Mouse (Mus musculus): ENCODE data around the gene Fnbp1. TPM values are rescaled to one million over a fixed set of nuclear protein-coding genes. Genes with fewer than 3 reads are reported as not detected.
A peak's percentile ranks its signal among the peaks of the same experiment; 100 is the strongest.

The Fnbp1 gene
- polyA plus RNA-seq, 1 experiment = 126 TPM

DNA sequence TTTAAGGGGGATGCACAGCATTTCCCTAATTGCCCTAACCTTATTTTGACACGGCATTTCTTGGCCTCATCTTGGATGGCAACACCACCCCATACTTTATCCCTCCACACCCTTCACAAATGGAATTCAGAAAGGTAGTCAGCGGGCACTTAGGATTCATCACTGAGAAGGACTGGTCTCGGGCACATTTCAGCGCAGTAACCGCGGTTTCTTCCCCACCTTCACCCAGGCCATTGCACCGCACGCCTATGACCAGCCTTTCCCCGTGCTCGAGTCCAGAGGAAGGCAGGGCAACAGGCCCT is 1.1 kb downstream of the Fnbp1 start:
- Histone ChIP-seq H3K4me1 (ENCODE audit: control insufficient read depth, insufficient read depth, low read length) (peaks cover 2% of the 10 kb centered on the region; the same call in 1 of the 2 replicates), H3K4me3 (ENCODE audit: insufficient read depth, low read length) (peak overlapping the region; percentile 97), H3K27ac (ENCODE audit: insufficient read depth, low read length) (no peak overlapping the region)
- TF ChIP-seq CTCF (IDR thresholded peaks at IDR 0.05; ENCODE audit: extremely low read depth, insufficient read depth, low read length) = no peak
- TF ChIP-seq POLR2A (IDR thresholded peaks at IDR 0.05; ENCODE audit: extremely low read depth, insufficient read depth, low read length) = no peak

DNA sequence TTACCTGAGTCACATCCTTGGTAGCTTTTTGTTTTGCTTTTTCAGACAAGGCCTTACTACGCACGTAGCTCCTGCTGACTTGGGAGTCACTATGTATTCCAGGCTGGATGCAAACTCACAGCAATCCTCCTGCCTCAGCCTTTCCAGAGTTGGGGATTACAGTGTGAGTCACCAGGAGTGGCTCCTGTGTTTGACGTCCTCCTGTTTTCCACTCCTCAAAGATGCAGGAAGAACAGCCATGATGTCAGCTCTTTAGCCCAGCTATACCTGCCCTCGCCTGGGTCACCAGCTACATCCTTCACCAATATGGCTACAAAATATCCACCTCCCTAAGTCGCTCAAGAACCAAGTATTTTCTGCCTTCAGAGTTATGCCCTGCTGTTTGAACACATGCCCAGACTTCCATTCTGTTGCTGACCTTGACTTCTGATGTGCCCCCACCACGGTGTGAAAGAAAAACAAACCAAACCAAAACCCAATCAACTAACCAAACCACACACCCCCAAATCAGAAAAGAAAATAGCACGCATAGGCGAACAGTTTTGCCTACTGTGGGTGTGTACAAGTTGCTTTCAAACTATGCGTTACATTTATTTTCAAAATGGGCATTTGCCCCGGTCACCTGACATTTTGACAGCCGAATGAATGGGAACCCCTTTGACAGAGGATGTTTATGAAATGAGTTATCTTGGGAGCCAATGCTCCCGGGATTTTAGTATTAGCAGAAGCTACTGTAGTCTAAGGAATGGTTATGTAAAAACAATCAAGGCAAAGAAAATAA is 1.6 kb downstream of the Fnbp1 start:
- TF ChIP-seq CTCF (IDR thresholded peaks at IDR 0.05; ENCODE audit: extremely low read depth, insufficient read depth, low read length) = no peak
- no peak for TF ChIP-seq POLR2A (IDR thresholded peaks at IDR 0.05; ENCODE audit: extremely low read depth, insufficient read depth, low read length)
- H3K27ac ChIP-seq (ENCODE audit: insufficient read depth, low read length) = no peak overlapping the region
- peaks cover 2% of the 10 kb centered on the region; the same call in 1 of the 2 replicates for H3K4me1 ChIP-seq (ENCODE audit: control insufficient read depth, insufficient read depth, low read length)
- H3K4me3 ChIP-seq (ENCODE audit: insufficient read depth, low read length) = peak overlapping the region; percentile 97

DNA sequence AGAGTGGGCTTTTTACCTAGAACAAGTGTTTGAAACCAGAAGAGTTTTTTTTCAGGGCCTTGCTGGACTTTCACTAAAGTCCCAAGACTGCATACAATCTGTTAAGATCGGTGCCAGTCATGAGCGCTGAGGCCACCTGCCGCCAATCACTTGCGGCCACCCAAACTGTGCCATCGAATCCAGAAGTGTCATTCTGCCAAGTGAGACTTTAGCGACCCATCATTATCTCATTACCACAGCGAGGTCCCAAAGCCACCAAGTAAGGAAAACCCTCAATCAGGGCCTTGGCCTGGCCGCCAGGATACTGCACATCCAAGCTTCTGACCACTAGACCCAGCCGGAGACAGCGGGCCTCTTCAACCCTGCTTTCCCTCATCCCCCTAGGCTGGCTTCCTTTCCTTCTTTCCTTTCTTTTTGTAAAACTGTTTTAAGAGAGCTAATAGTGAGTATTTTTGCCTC is 2.6 kb downstream of the Fnbp1 start:
- Histone ChIP-seq H3K4me3 (ENCODE audit: insufficient read depth, low read length) (no peak overlapping the region), H3K27ac (ENCODE audit: insufficient read depth, low read length) (no peak overlapping the region), H3K4me1 (ENCODE audit: control insufficient read depth, insufficient read depth, low read length) (peaks cover 2% of the 10 kb centered on the region; the same call in 1 of the 2 replicates)
- no peak for TF ChIP-seq CTCF (IDR thresholded peaks at IDR 0.05; ENCODE audit: extremely low read depth, insufficient read depth, low read length)
- TF ChIP-seq POLR2A (IDR thresholded peaks at IDR 0.05; ENCODE audit: extremely low read depth, insufficient read depth, low read length) = no peak

DNA sequence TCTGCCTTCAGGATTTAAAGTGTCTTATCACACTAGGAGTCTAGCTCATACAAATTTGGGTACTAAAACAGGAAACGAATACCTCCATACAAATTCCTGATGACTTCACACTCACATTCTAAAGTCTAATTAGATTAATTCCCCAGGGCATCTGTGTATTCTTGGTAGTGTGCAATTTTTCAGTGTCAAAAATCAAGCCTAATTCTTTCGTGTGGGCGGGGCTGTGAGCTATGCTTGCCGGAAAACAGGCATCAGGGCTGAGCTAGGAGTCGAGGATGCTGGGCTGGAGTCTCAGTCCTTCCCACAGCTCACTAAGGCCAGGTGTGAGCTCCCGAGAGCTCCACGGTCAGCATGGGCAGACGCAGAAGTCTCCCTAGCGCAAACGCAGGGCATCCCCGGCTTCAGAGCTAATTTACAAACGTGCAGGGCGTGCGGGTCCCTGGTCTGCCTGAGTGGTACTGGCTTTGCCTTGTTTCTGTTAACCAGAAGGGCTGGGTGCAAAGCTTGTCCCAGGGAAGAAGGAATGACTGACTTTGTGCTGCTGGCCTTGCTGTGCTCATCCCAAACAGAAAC is 4.7 kb downstream of the Fnbp1 start:
- no peak overlapping the region for H3K4me3 ChIP-seq (ENCODE audit: insufficient read depth, low read length)
- no peak overlapping the region for H3K27ac ChIP-seq (ENCODE audit: insufficient read depth, low read length)
- peaks cover 4% of the 10 kb centered on the region; the same call in 1 of the 2 replicates for H3K4me1 ChIP-seq (ENCODE audit: control insufficient read depth, insufficient read depth, low read length)
- TF ChIP-seq POLR2A (IDR thresholded peaks at IDR 0.05; ENCODE audit: extremely low read depth, insufficient read depth, low read length) (no peak), CTCF (IDR thresholded peaks at IDR 0.05; ENCODE audit: extremely low read depth, insufficient read depth, low read length) (no peak)

DNA sequence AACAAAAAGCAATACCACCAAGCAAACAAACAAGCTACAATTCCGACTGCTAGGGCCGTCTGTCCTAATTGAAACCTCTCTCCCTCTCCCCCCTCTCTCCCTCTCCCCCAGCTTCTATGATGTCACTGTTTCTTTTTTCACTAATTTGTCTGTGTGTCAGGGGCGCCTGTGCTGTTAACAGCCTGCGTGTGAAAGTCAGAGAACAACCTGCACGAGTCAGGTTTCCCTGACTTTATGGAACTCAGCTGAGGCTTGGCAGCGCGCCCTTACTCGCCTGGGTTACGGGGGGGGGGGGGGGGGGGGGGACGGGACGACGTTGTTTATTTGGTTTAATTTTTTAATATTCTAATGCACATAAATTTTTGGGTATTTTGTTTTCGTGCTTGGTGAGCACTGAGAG is 5.5 kb downstream of the Fnbp1 start:
- peaks cover 4% of the 10 kb centered on the region; the same call in 1 of the 2 replicates for H3K4me1 ChIP-seq (ENCODE audit: control insufficient read depth, insufficient read depth, low read length)
- no peak for TF ChIP-seq POLR2A (IDR thresholded peaks at IDR 0.05; ENCODE audit: extremely low read depth, insufficient read depth, low read length)
- no peak for TF ChIP-seq CTCF (IDR thresholded peaks at IDR 0.05; ENCODE audit: extremely low read depth, insufficient read depth, low read length)
- no peak overlapping the region for H3K27ac ChIP-seq (ENCODE audit: insufficient read depth, low read length)
- no peak overlapping the region for H3K4me3 ChIP-seq (ENCODE audit: insufficient read depth, low read length)

DNA sequence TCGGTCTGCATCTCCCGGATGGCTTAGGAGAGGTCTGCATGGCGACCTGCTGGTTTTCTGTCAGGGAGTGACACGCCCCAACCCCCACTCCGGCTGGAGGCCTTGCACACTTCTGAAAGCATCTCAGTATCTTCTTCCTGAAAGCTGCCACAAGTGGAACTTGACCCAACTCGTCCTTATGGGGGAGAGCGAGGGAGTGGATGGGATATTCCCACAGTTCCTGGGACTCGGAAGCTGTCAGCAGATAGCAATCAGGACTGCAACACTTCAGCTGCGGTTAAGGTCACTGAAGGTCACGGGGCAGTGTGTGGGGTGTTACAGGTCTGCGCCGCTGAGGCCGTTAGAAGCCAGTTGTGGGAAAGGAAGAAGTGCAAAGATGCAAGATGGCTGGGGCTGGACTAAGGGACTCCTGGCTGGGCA is 6.3 kb downstream of the Fnbp1 start:
- TF ChIP-seq CTCF (IDR thresholded peaks at IDR 0.05; ENCODE audit: extremely low read depth, insufficient read depth, low read length) (no peak), POLR2A (IDR thresholded peaks at IDR 0.05; ENCODE audit: extremely low read depth, insufficient read depth, low read length) (no peak)
- H3K4me1 ChIP-seq (ENCODE audit: control insufficient read depth, insufficient read depth, low read length) = peaks cover 4% of the 10 kb centered on the region; the same call in 1 of the 2 replicates
- H3K27ac ChIP-seq (ENCODE audit: insufficient read depth, low read length) = no peak overlapping the region
- H3K4me3 ChIP-seq (ENCODE audit: insufficient read depth, low read length) = no peak overlapping the region

DNA sequence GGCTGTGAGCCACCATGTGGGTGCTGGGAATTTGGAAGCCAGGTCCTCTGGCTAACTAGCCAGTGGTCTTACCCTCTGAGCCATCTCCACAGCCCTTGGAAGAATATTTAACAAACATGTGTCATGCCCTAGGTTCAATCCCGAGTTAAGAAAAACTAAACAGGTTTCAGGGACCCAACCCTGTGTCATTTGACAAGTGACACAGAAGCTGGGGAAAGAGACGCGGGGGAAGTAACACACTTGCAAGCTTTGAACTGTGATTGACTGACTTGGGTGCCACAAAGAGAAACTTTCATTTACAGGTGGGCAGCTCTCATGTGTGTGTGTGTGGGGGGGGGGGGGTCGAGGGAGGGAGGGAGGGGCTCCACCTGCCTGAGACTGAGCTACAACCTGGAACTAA is 7.8 kb downstream of the Fnbp1 start:
- Histone ChIP-seq H3K4me1 (ENCODE audit: control insufficient read depth, insufficient read depth, low read length) (peaks cover 2% of the 10 kb centered on the region; the same call in 1 of the 2 replicates), H3K27ac (ENCODE audit: insufficient read depth, low read length) (no peak overlapping the region), H3K4me3 (ENCODE audit: insufficient read depth, low read length) (no peak overlapping the region)
- no peak for TF ChIP-seq CTCF (IDR thresholded peaks at IDR 0.05; ENCODE audit: extremely low read depth, insufficient read depth, low read length)

DNA sequence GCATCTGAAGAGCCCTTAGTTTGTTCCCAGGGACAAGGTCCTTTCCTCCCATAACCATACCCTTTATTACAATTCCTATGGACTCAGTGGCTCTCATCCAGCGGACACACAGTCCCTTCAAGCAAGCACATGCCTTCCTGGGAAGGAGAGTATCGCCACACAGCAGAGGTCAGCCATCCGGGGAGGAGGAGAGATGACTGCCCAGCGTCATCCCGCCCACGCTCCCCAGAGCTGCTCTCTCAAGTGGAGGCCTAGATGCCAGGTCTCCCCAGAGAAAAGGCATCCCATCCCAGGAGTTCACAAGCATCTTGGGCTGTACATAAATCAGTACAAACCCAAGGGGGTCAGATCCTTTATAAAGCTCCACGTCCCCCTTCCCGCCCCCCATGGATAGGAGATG is 9.1 kb downstream of the Fnbp1 start:
- TF ChIP-seq POLR2A (IDR thresholded peaks at IDR 0.05; ENCODE audit: extremely low read depth, insufficient read depth, low read length) (no peak), CTCF (IDR thresholded peaks at IDR 0.05; ENCODE audit: extremely low read depth, insufficient read depth, low read length) (no peak)
- Histone ChIP-seq H3K4me1 (ENCODE audit: control insufficient read depth, insufficient read depth, low read length) (peaks cover 5% of the 10 kb centered on the region), H3K4me3 (ENCODE audit: insufficient read depth, low read length) (no peak overlapping the region), H3K27ac (ENCODE audit: insufficient read depth, low read length) (no peak overlapping the region)

DNA sequence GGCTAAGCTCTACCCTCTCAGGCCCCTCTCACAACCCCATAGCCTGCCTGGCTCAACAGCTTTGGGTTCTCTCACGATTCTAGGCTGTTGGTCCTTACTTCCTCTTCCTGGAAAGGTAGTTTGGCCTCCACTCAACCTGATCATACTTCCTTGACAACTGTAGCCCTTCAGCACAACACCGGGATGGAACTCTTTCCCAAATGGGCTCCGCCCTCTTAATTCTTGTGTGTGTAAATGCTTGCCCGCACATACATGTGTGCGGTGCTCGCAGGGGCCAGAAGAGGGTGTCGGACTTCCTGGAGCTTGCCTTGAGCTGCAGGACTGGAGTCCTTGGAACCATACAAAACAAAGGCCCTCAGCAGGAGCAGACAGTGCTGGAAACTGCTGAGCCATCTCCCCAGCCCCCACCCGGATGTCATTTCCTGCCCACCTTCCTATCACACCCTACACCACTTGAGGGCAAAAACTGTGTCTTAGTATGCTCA is 11.0 kb downstream of the Fnbp1 start:
- no peak for TF ChIP-seq POLR2A (IDR thresholded peaks at IDR 0.05; ENCODE audit: extremely low read depth, insufficient read depth, low read length)
- TF ChIP-seq CTCF (IDR thresholded peaks at IDR 0.05; ENCODE audit: extremely low read depth, insufficient read depth, low read length) = no peak
- Histone ChIP-seq H3K4me1 (ENCODE audit: control insufficient read depth, insufficient read depth, low read length) (peaks cover 5% of the 10 kb centered on the region; the same call in 1 of the 2 replicates), H3K27ac (ENCODE audit: insufficient read depth, low read length) (no peak overlapping the region), H3K4me3 (ENCODE audit: insufficient read depth, low read length) (no peak overlapping the region)

Data from cortical plate, adult 2 months (tissue).